Mouse (Mus musculus) urinary bladder, postnatal 14 days (tissue): ENCODE results near the gene Med22.
A peak's percentile ranks its signal among the peaks of the same experiment; 100 is the strongest.

Experiments used
- DNase-seq: peaks from one replicate; pipeline ENCODE4 v3.0.0; 2021; ENCODE audit warnings: low spot score

The Med22 gene

GRCm38 (mm10) chr2:26910124-26910993 is at the start of gene Med22, which contains the start of gene Rpl7a:
Gene Med22 (minus strand): TSS chr2:26910677.
Gene Rpl7a (plus strand): TSS chr2:26910764.
- DNase-seq, result peak; percentile 100

GRCm38 (mm10) chr2:26957488-26957859 is 47.0 kb upstream of the Med22 start:
- no peak for DNase-seq

GRCm38 (mm10) chr2:26956811-26957487 is 46.5 kb upstream of the Med22 start:
- DNase-seq, result no peak

GRCm38 (mm10) chr2:26954735-26955395 is 44.4 kb upstream of the Med22 start:
- no peak for DNase-seq

GRCm38 (mm10) chr2:26952866-26953265 is 42.4 kb upstream of the Med22 start:
- no peak for DNase-seq

- no peak for DNase-seq
These were observed 41.7 kb upstream of the Med22 start for GRCm38 (mm10) chr2:26952193-26952592.

GRCm38 (mm10) chr2:26951346-26951905 is 40.9 kb upstream of the Med22 start:
- DNase-seq, result no peak

- DNase-seq, result no peak
These were observed 39.9 kb upstream of the Med22 start for GRCm38 (mm10) chr2:26950411-26950810.

- DNase-seq, result no peak
These were observed 32.8 kb upstream of the Med22 start for GRCm38 (mm10) chr2:26943253-26943652.

- peak; percentile 22 for DNase-seq
These were observed 31.1 kb upstream of the Med22 start for GRCm38 (mm10) chr2:26941539-26941938.

GRCm38 (mm10) chr2:26936425-26936824 is 25.9 kb upstream of the Med22 start:
- DNase-seq, result no peak

- DNase-seq, result no peak
These were observed 24.8 kb upstream of the Med22 start for GRCm38 (mm10) chr2:26935286-26935685.

- peak; percentile 95 for DNase-seq
These were observed 23.0 kb upstream of the Med22 start, which contains the start of the genes Surf4 and Stkld1 for GRCm38 (mm10) chr2:26933304-26934055. Gene Surf4 (minus strand): TSS chr2:26933928. Gene Stkld1 (plus strand): TSS chr2:26934047.

GRCm38 (mm10) chr2:26932473-26933303 is 22.2 kb upstream of the Med22 start:
- peak; percentile 29 for DNase-seq

- peak; percentile 76 for DNase-seq
These were observed 19.9 kb upstream of the Med22 start for GRCm38 (mm10) chr2:26930390-26930789.

GRCm38 (mm10) chr2:26927745-26928476 is 17.4 kb upstream of the Med22 start:
- DNase-seq, result no peak

- peak; percentile 32 for DNase-seq
These were observed 11.3 kb upstream of the Med22 start for GRCm38 (mm10) chr2:26921784-26922183.

- no peak for DNase-seq
These were observed 9.8 kb upstream of the Med22 start for GRCm38 (mm10) chr2:26920190-26920855.

- no peak for DNase-seq
These were observed 9.2 kb upstream of the Med22 start for GRCm38 (mm10) chr2:26919684-26920083.
